Mouse (Mus musculus) myocyte (in vitro differentiated cells): ENCODE measurements at regions not wholly inside any gene's neighbourhood (a gene's known extent, or its start where the extent isn't known, plus 50 kb on each side); places are given as distances from the start of the nearest gene placed in this dataset.

Source experiments
- H3K27me3 ChIP-seq: one replicate; pipeline ENCODE4 v1.6.1; 2011; ENCODE audit not compliant: control insufficient read depth, insufficient read depth, insufficient read length
- H3K36me3 ChIP-seq: one replicate; pipeline ENCODE4 v1.6.1; 2011; ENCODE audit not compliant: control insufficient read depth, insufficient read depth
- H3K4me2 ChIP-seq: one replicate; pipeline ENCODE4 v1.6.1; 2011; ENCODE audit warnings: low read depth, control low read depth
- H3K4me3 ChIP-seq: one replicate; pipeline ENCODE4 v1.5.1; 2011; ENCODE audit warnings: mild to moderate bottlenecking, control low read depth, moderate library complexity
- H3K79me2 ChIP-seq: one replicate; pipeline ENCODE4 v1.6.1; 2011; ENCODE audit not compliant: control insufficient read depth, insufficient read depth
- H3ac ChIP-seq: one replicate; pipeline ENCODE4 v1.6.1; 2011; ENCODE audit not compliant: control insufficient read depth, insufficient read length
- CEBPB ChIP-seq: IDR thresholded peaks from 2 replicates; pipeline ENCODE4 v1.6.1; 2011; ENCODE audit warnings: mild to moderate bottlenecking, moderate library complexity; ENCODE audit not compliant: poor library complexity, insufficient read depth, severe bottlenecking
- E2F4 ChIP-seq: IDR thresholded peaks from one replicate; pipeline ENCODE4 v1.6.1; 2011; ENCODE audit warnings: mild to moderate bottlenecking, control low read depth, moderate library complexity; ENCODE audit not compliant: insufficient read depth
- MAX ChIP-seq: IDR thresholded peaks from one replicate; pipeline ENCODE4 v1.6.1; 2011; ENCODE audit warnings: low read depth, mild to moderate bottlenecking, control low read depth
- MYOD1 ChIP-seq, 3 experiments: IDR thresholded peaks; one replicate each; pipeline ENCODE4 v1.6.1; 2011; ENCODE audit warnings: control low read depth in 2 of 3, low read depth in 2 of 3, mild to moderate bottlenecking in 2 of 3, moderate library complexity in 1 of 3; ENCODE audit not compliant: insufficient read length in 2 of 3, control insufficient read depth in 1 of 3
- MYOG ChIP-seq, 3 experiments: IDR thresholded peaks; one replicate each; pipeline ENCODE4 v1.6.1; 2011; ENCODE audit warnings: control low read depth in 2 of 3, low read depth in 2 of 3, mild to moderate bottlenecking in 2 of 3; ENCODE audit not compliant: insufficient read length in 2 of 3, control insufficient read depth in 1 of 3, insufficient read depth in 1 of 3
- POLR2A ChIP-seq: IDR thresholded peaks from one replicate; pipeline ENCODE4 v1.6.1; 2011; ENCODE audit warnings: low read depth, mild to moderate bottlenecking, control low read depth, moderate library complexity; ENCODE audit not compliant: insufficient read length
- POLR2AphosphoS2 ChIP-seq: IDR thresholded peaks from one replicate; pipeline ENCODE4 v1.6.1; 2011; ENCODE audit warnings: low read depth, control low read depth; ENCODE audit not compliant: insufficient read length
- REST ChIP-seq: IDR thresholded peaks from one replicate; pipeline ENCODE4 v1.6.1; 2011; ENCODE audit warnings: mild to moderate bottlenecking, control low read depth, moderate library complexity; ENCODE audit not compliant: insufficient read depth, insufficient read length
- SRF ChIP-seq: IDR thresholded peaks from one replicate; pipeline ENCODE4 v1.6.1; 2011; ENCODE audit warnings: low read depth; ENCODE audit not compliant: control insufficient read depth, insufficient read length
- TCF12 ChIP-seq: IDR thresholded peaks from one replicate; pipeline ENCODE4 v1.6.1; 2011; ENCODE audit warnings: mild to moderate bottlenecking, control low read depth; ENCODE audit not compliant: poor library complexity, insufficient read depth, severe bottlenecking
- TCF3 ChIP-seq: IDR thresholded peaks from one replicate; pipeline ENCODE4 v1.6.1; 2011; ENCODE audit warnings: low read depth, control low read depth; ENCODE audit not compliant: insufficient read length
- USF1 ChIP-seq: IDR thresholded peaks from one replicate; pipeline ENCODE4 v1.6.1; 2011; ENCODE audit warnings: low read depth, mild to moderate bottlenecking, control low read depth, moderate library complexity

- Histone ChIP-seq H3K27me3 (no peaks in the 10 kb centered on the region), H3ac (no peak overlapping the region), H3K79me2 (no peaks in the 10 kb centered on the region), H3K36me3 (no peaks in the 10 kb centered on the region), H3K4me3 (no peak overlapping the region), H3K4me2 (peak overlapping the region; percentile 49)
- no peak for TF ChIP-seq SRF
- TF ChIP-seq MYOG (IDR thresholded peaks at IDR 0.05; ENCODE audit: control insufficient read depth in 1 of 3, insufficient read depth in 1 of 3, insufficient read length in 2 of 3, low read depth in 2 of 3): peak in 1 of 3 experiments; percentile 4
- TF ChIP-seq REST: peak; percentile 22
These were observed 51.0 kb upstream of the Ssbp3 start for GRCm38 (mm10) chr4:106859476-106859875.

GRCm38 (mm10) chr4:106858357-106859088 is 52.0 kb upstream of the Ssbp3 start:
- no peak overlapping the region for H3K4me2 ChIP-seq
- no peak overlapping the region for H3ac ChIP-seq
- H3K36me3 ChIP-seq: no peaks in the 10 kb centered on the region
- H3K4me3 ChIP-seq: no peak overlapping the region
- TF ChIP-seq TCF12 (no peak), SRF (no peak), TCF3 (no peak), POLR2A (no peak), E2F4 (no peak), MYOG (IDR thresholded peaks at IDR 0.05; ENCODE audit: control insufficient read depth in 1 of 3, insufficient read depth in 1 of 3, insufficient read length in 2 of 3, low read depth in 2 of 3) (no peak), USF1 (no peak), REST (no peak), MYOD1 (IDR thresholded peaks at IDR 0.05; ENCODE audit: control insufficient read depth in 1 of 3, insufficient read length in 2 of 3, low read depth in 2 of 3) (no peak), MAX (no peak), POLR2AphosphoS2 (no peak), CEBPB (no peak)
- H3K27me3 ChIP-seq: no peaks in the 10 kb centered on the region
- H3K79me2 ChIP-seq: no peaks in the 10 kb centered on the region

- no peaks in the 10 kb centered on the region for H3K36me3 ChIP-seq
- TF ChIP-seq CEBPB (no peak), TCF3 (no peak), MYOD1 (IDR thresholded peaks at IDR 0.05; ENCODE audit: control insufficient read depth in 1 of 3, insufficient read length in 2 of 3, low read depth in 2 of 3) (no peak), POLR2AphosphoS2 (no peak), USF1 (no peak), MAX (no peak), MYOG (IDR thresholded peaks at IDR 0.05; ENCODE audit: control insufficient read depth in 1 of 3, insufficient read depth in 1 of 3, insufficient read length in 2 of 3, low read depth in 2 of 3) (no peak), POLR2A (no peak), TCF12 (no peak), SRF (no peak), E2F4 (no peak), REST (no peak)
- no peak overlapping the region for H3ac ChIP-seq
- H3K4me2 ChIP-seq: no peak overlapping the region
- H3K79me2 ChIP-seq: no peaks in the 10 kb centered on the region
- H3K27me3 ChIP-seq: no peaks in the 10 kb centered on the region
- no peak overlapping the region for H3K4me3 ChIP-seq
These were observed 51.0 kb upstream of the Acot11 start for GRCm38 (mm10) chr4:106855771-106856170.

- no peak for TF ChIP-seq E2F4
- TF ChIP-seq USF1: no peak
- TF ChIP-seq REST: no peak
- no peak for TF ChIP-seq POLR2A
- TF ChIP-seq POLR2AphosphoS2: no peak
- Histone ChIP-seq H3K27me3 (no peaks in the 10 kb centered on the region), H3K79me2 (no peaks in the 10 kb centered on the region), H3K4me2 (no peak overlapping the region), H3K36me3 (no peaks in the 10 kb centered on the region), H3K4me3 (no peak overlapping the region), H3ac (no peak overlapping the region)
These were observed 49.8 kb upstream of the Acot11 start for GRCm38 (mm10) chr4:106854361-106855309.
